Comparison of ENCODE assay signal across 30 mouse cellular contexts in the genomic region with DNA sequence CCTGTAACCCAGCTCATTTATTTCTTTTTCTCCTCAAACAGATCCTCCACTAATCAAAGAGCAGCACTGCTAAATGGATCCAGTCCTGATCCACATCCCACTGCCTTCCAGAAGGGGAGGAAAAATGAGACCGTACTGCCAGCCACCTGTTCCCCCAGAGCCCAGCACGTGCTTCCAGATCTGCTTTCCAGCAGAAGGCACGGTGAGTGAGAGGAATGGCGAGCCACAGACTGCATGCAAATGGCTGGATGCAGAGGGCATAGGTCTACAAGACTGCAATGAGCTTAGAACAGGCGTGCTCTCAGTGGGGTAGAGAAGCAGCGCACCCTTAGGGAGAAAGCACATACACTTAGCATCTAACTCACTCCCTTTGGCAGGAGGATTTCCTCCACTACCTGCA.
DNase-seq lines count a peak whose midpoint lies in the region; ATAC-seq lines count a peak whose summit lies in the region.
"Had no signal": no experiment of that assay in that cellular context is flagged by ENCODE, and none has a peak within 500 bp of the region (broad histone marks: within the 10 kb centered on the region; RNA-seq: fewer than 3 reads in every experiment).

No protein-coding gene starts in this region.

- no peak overlapping the region for H3K4me3 ChIP-seq in hindbrain, embryonic 10.5 days
- no peak overlapping the region for H3K4me3 ChIP-seq in hindbrain, embryonic 14.5 days (replicated peaks; ENCODE audit: low read length)
- H3K4me3 ChIP-seq: embryonic facial prominence, embryonic 10.5 days; embryonic facial prominence, embryonic 13.5 days; erythroblast, embryonic 14.5 days; gastrocnemius, adult 2 months; heart, embryonic 13.5 days; hindbrain, embryonic 12.5 days; intestine, embryonic 15.5 days had no signal

- H3K4me1 ChIP-seq in hindbrain, embryonic 10.5 days (replicated peaks): peaks cover 48% of the 10 kb centered on the region
- peaks cover 6% of the 10 kb centered on the region; the same call in 1 of the 2 replicates for H3K4me1 ChIP-seq in hindbrain, embryonic 14.5 days (replicated peaks; ENCODE audit: control insufficient read depth, insufficient read depth, low read length)
- H3K4me1 ChIP-seq: embryonic facial prominence, embryonic 13.5 days; heart, embryonic 13.5 days; intestine, embryonic 15.5 days had no signal

- no peak for ATAC-seq in hindbrain, embryonic 14.5 days (ENCODE audit: low FRiP score)
- ATAC-seq in megakaryocyte progenitor cell, adult 5-6 weeks (replicated peaks; ENCODE audit: poor library complexity): no peak
- ATAC-seq: forebrain, embryonic 14.5 days; forebrain, postnatal 0 days; hindbrain, embryonic 16.5 days; intestine, embryonic 15.5 days; Patski had no signal

- no peaks in the 10 kb centered on the region for H3K27me3 ChIP-seq in hindbrain, embryonic 10.5 days (ENCODE audit: insufficient read depth, poor library complexity, severe bottlenecking)
- no peaks in the 10 kb centered on the region for H3K27me3 ChIP-seq in hindbrain, embryonic 14.5 days (ENCODE audit: control insufficient read depth, insufficient read depth, low read length)
- H3K27me3 ChIP-seq: CH12.LX; embryonic facial prominence, embryonic 13.5 days; hindbrain, embryonic 12.5 days; intestine, embryonic 15.5 days; Patski had no signal

- H3K27ac ChIP-seq in hindbrain, embryonic 10.5 days: peak overlapping the region; percentile 29; the same call in 1 of the 2 replicates
- no peak overlapping the region for H3K27ac ChIP-seq in hindbrain, embryonic 14.5 days
- H3K27ac ChIP-seq: embryonic facial prominence, embryonic 10.5 days; embryonic facial prominence, embryonic 13.5 days; gastrocnemius, adult 2 months; heart, embryonic 13.5 days; hindbrain, embryonic 12.5 days; intestine, embryonic 15.5 days had no signal

- no peak overlapping the region for H3K9ac ChIP-seq in hindbrain, embryonic 14.5 days
- H3K9ac ChIP-seq: embryonic facial prominence, embryonic 13.5 days; forebrain, postnatal 0 days; heart, embryonic 13.5 days; hindbrain, embryonic 12.5 days; intestine, embryonic 15.5 days had no signal

- peak; percentile 43 to 44 for DNase-seq in cerebellum, postnatal 14 days
- DNase-seq in cerebellum, adult 9-10 months: no peak
- no peak for DNase-seq in hindbrain, embryonic 10.5 days (ENCODE audit: low spot score)
- no peak for DNase-seq in hindbrain, embryonic 14.5 days (ENCODE audit: low spot score)
- peak; percentile 24 for DNase-seq in left cerebral cortex, postnatal 4 days
- DNase-seq in left cerebral cortex, postnatal 25 days (ENCODE audit: low spot score in 2 of 2): no peak
- DNase-seq: adrenal gland, postnatal 10 days; adrenal gland, postnatal 36 days; B cell, adult 2 months; cerebellum, adult 11 months; cerebellum, adult 2 months; embryo, embryonic 11 days; forebrain, postnatal 0 days; gastrocnemius, adult 2 months; gastrocnemius, postnatal 14 days; heart, adult 18-20 months; heart, postnatal 14 days; heart, postnatal 4 days had no signal

- H3K4me2 ChIP-seq in hindbrain, embryonic 14.5 days (replicated peaks): no peak overlapping the region
- H3K4me2 ChIP-seq: embryonic facial prominence, embryonic 13.5 days; heart, embryonic 13.5 days; hindbrain, embryonic 12.5 days; intestine, embryonic 15.5 days had no signal

- intact Hi-C loops in left cerebral cortex, postnatal 4 days (cut with DNase I): no loop called here
- intact Hi-C loops in left cerebral cortex, postnatal 25 days (cut with DNase I): no loop called here

- no peaks in the 10 kb centered on the region for H3K36me3 ChIP-seq in hindbrain, embryonic 10.5 days
- no peaks in the 10 kb centered on the region for H3K36me3 ChIP-seq in hindbrain, embryonic 14.5 days (replicated peaks; ENCODE audit: control insufficient read depth, insufficient read depth)
- H3K36me3 ChIP-seq: embryonic facial prominence, embryonic 10.5 days; embryonic facial prominence, embryonic 13.5 days; G1E; heart, embryonic 13.5 days; hindbrain, embryonic 12.5 days; intestine, embryonic 15.5 days had no signal

- 68% methylated on average over 6 of the region's 6 CpGs for WGBS in hindbrain, embryonic 10.5 days
- 53% methylated on average over 6 of the region's 6 CpGs for WGBS in hindbrain, embryonic 14.5 days

- H3K9me3 ChIP-seq in hindbrain, embryonic 10.5 days: peaks cover 6% of the 10 kb centered on the region; the same call in 1 of the 2 replicates
- no peaks in the 10 kb centered on the region for H3K9me3 ChIP-seq in hindbrain, embryonic 14.5 days (ENCODE audit: control insufficient read depth, low read length)
- H3K9me3 ChIP-seq: embryonic facial prominence, embryonic 13.5 days; G1E; heart, embryonic 13.5 days; intestine, embryonic 15.5 days had no signal

Comparison
In these comparisons a context has a peak if more than half of its experiments do, and no peak if none do; other contexts are left out.
1. DNase-seq: peak in cerebellum, postnatal 14 days (2 of 2) and left cerebral cortex, postnatal 4 days (single experiment); none in cerebellum, adult 9-10 months (single experiment), hindbrain, embryonic 10.5 days (single experiment), hindbrain, embryonic 14.5 days (single experiment) and left cerebral cortex, postnatal 25 days (0 of 2).